Mouse (Mus musculus) embryonic facial prominence, embryonic 13.5 days (tissue): Measurements from ENCODE around the gene Fbxl16. TPM values are rescaled to one million over a fixed set of nuclear protein-coding genes. Genes with fewer than 3 reads are reported as not detected.
"Not testable (repeated sequence)": the region's sequence is repeated elsewhere in the genome, so short reads cannot be mapped to it uniquely, and the experiment has no call there.

ENCODE experiments used
- ATAC-seq: fragments of 200-750 bp; cut with Nextera tagmentation; 2 replicates; pipeline ENCODE4 v1.8.0; 2017; ENCODE audit warnings: low read depth; ENCODE audit not compliant: insufficient number of reproducible peaks, insufficient read depth, low FRiP score, low TSS enrichment
- H3K27ac ChIP-seq: fragments of 300-500 bp; sonication (generic); 2 replicates; pipeline ENCODE4 v1.5.1; 2015; ENCODE audit warnings: moderate library complexity, mild to moderate bottlenecking, inconsistent platforms
- H3K27me3 ChIP-seq: fragments of 300-500 bp; sonication (generic); 2 replicates; pipeline ENCODE4 v1.6.1; 2015; ENCODE audit warnings: mild to moderate bottlenecking, inconsistent platforms
- H3K36me3 ChIP-seq: fragments of 300-500 bp; sonication (generic); 2 replicates; pipeline ENCODE4 v1.6.1; 2015; ENCODE audit warnings: mild to moderate bottlenecking, inconsistent platforms
- H3K4me1 ChIP-seq: fragments of 300-500 bp; sonication (generic); 2 replicates; pipeline ENCODE4 v1.6.1; 2015; ENCODE audit warnings: inconsistent platforms
- H3K4me2 ChIP-seq: fragments of 300-500 bp; sonication (generic); 2 replicates; pipeline ENCODE4 v1.6.1; 2015; ENCODE audit warnings: moderate library complexity, mild to moderate bottlenecking, inconsistent platforms
- H3K4me3 ChIP-seq: fragments of 300-500 bp; sonication (generic); 2 replicates; pipeline ENCODE4 v1.5.1; 2015; ENCODE audit warnings: mild to moderate bottlenecking, inconsistent platforms
- H3K9ac ChIP-seq: fragments of 300-500 bp; sonication (generic); 2 replicates; pipeline ENCODE4 v1.6.1; 2015; ENCODE audit warnings: mild to moderate bottlenecking, inconsistent platforms
- H3K9me3 ChIP-seq: fragments of 300-500 bp; sonication (generic); 2 replicates; pipeline ENCODE4 v1.6.1; 2016; ENCODE audit warnings: inconsistent platforms
- WGBS: fragments of 180-500 bp; shearing (Covaris S2); methylation state at CpG from one replicate; pipeline ENCODE4 v1.1.7; 2015; ENCODE audit warnings: mixed read lengths; 5-methylcytosine and 5-hydroxymethylcytosine counted together
- polyA plus RNA-seq: library from polyadenylated mRNA; unstranded; fragments of >200 nt; fragmentation: Nextera tagmentation; extraction: Ambion mirVana; gene quantifications from 2 replicates; pipeline ENCODE4 v1.2.1, GENCODE M21; 2015

Fbxl16 gene
- polyA plus RNA-seq, 1 experiment from 2014 or later, result 4.2 TPM

GRCm38 (mm10) chr17:25796211-25796771, 12.6 kb upstream of the Fbxl16 start:
- WGBS, result under 1% methylated on average over 37 of the region's 37 CpGs
- Histone ChIP-seq H3K9me3 (no peaks in the 10 kb centered on the region), H3K27ac (0 out of 2 replicates have a peak overlapping the region, but pooled peaks have one; percentile 16), H3K27me3 (0 out of 2 replicates have a peak, but pooled peaks cover 2% of the 10 kb centered on the region), H3K4me2 (peak overlapping the region; percentile 98), H3K4me3 (peak overlapping the region; percentile 64), H3K9ac (peak overlapping the region; percentile 76), H3K36me3 (no peaks in the 10 kb centered on the region), H3K4me1 (peaks cover 43% of the 10 kb centered on the region)
- no peak for ATAC-seq

GRCm38 (mm10) chr17:25796951-25797369, 11.9 kb upstream of the Fbxl16 start, which contains the start of gene Metrn:
Gene Metrn (minus strand): TSS chr17:25797136.
- Histone ChIP-seq H3K4me2 (peak within 1 kb of the TSS; percentile 98), H3K9ac (peak within 1 kb of the TSS; percentile 76), H3K4me1 (peaks cover 40% of the 10 kb centered on the region), H3K9me3 (no peaks in the 10 kb centered on the region), H3K27ac (0 out of 2 replicates have a peak within 1 kb of the TSS, but pooled peaks have one; percentile 16), H3K4me3 (peak within 1 kb of the TSS; percentile 64), H3K27me3 (peaks cover 6% of the 10 kb centered on the region), H3K36me3 (no peaks in the 10 kb centered on the region)
- WGBS, result under 1% methylated on average over 35 of the region's 35 CpGs
- ATAC-seq, result peak; percentile 79

GRCm38 (mm10) chr17:25801029-25801428, 7.9 kb upstream of the Fbxl16 start:
- peaks cover 13% of the 10 kb centered on the region for H3K4me1 ChIP-seq
- no peak overlapping the region for H3K9ac ChIP-seq
- H3K27me3 ChIP-seq, result peaks cover 27% of the 10 kb centered on the region
- H3K27ac ChIP-seq, result no peak overlapping the region
- ATAC-seq, result no peak
- no peak overlapping the region for H3K4me3 ChIP-seq
- H3K4me2 ChIP-seq, result no peak overlapping the region
- no peaks in the 10 kb centered on the region for H3K36me3 ChIP-seq
- H3K9me3 ChIP-seq, result no peaks in the 10 kb centered on the region
- 7% methylated on average over 6 of the region's 6 CpGs for WGBS

- H3K36me3 ChIP-seq, result no peaks in the 10 kb centered on the region
- H3K27me3 ChIP-seq, result peaks cover 30% of the 10 kb centered on the region
- no peak overlapping the region for H3K4me2 ChIP-seq
- no peak for ATAC-seq
- peak overlapping the region; percentile 40; the same call in 1 of the 2 replicates for H3K9ac ChIP-seq
- no peak overlapping the region for H3K4me3 ChIP-seq
- H3K9me3 ChIP-seq, result no peaks in the 10 kb centered on the region
- 14% methylated on average over 10 of the region's 10 CpGs for WGBS
- H3K4me1 ChIP-seq, result no peaks in the 10 kb centered on the region
- no peak overlapping the region for H3K27ac ChIP-seq
These were observed 5.9 kb upstream of the Fbxl16 start for GRCm38 (mm10) chr17:25802825-25803517.

GRCm38 (mm10) chr17:25806507-25806906, 2.4 kb upstream of the Fbxl16 start:
- WGBS, result 84% methylated on average over 4 of the region's 4 CpGs

GRCm38 (mm10) chr17:25807452-25807851, 1.4 kb upstream of the Fbxl16 start:
- peaks cover 60% of the 10 kb centered on the region for H3K27me3 ChIP-seq
- 52% methylated on average over 2 of the region's 2 CpGs for WGBS
- ATAC-seq, H3K27ac ChIP-seq, H3K4me2 ChIP-seq, H3K4me3 ChIP-seq, H3K9me3 ChIP-seq, H3K9ac ChIP-seq, H3K36me3 ChIP-seq: not testable (repeated sequence)
- peaks cover 14% of the 10 kb centered on the region for H3K4me1 ChIP-seq

More at GRCm38 (mm10) chr17:25806507-25806906, 2.4 kb upstream of the Fbxl16 start:
- ATAC-seq, result no peak
- H3K9me3 ChIP-seq, result no peaks in the 10 kb centered on the region
- no peak overlapping the region for H3K4me2 ChIP-seq
- no peak overlapping the region for H3K27ac ChIP-seq
- H3K27me3 ChIP-seq, result peaks cover 58% of the 10 kb centered on the region
- H3K36me3 ChIP-seq, result no peaks in the 10 kb centered on the region
- peaks cover 14% of the 10 kb centered on the region for H3K4me1 ChIP-seq
- no peak overlapping the region for H3K9ac ChIP-seq
- no peak overlapping the region for H3K4me3 ChIP-seq

GRCm38 (mm10) chr17:25808028-25808427, 857 bp upstream of the Fbxl16 start:
- no peaks in the 10 kb centered on the region for H3K36me3 ChIP-seq
- peaks cover 16% of the 10 kb centered on the region for H3K4me1 ChIP-seq
- H3K4me2 ChIP-seq, result peak overlapping the region; percentile 97
- WGBS, result 34% methylated on average over 5 of the region's 5 CpGs
- no peak for ATAC-seq
- peaks cover 60% of the 10 kb centered on the region for H3K27me3 ChIP-seq
- H3K4me3 ChIP-seq, result peak overlapping the region; percentile 71; the same call in 1 of the 2 replicates
- H3K9ac ChIP-seq, result no peak overlapping the region
- no peak overlapping the region for H3K27ac ChIP-seq
- no peaks in the 10 kb centered on the region for H3K9me3 ChIP-seq

- no peaks in the 10 kb centered on the region for H3K9me3 ChIP-seq
- H3K4me3 ChIP-seq, result peak overlapping the region; percentile 71
- H3K4me2 ChIP-seq, result peak overlapping the region; percentile 97
- peak overlapping the region; percentile 77 for H3K9ac ChIP-seq
- peaks cover 21% of the 10 kb centered on the region for H3K4me1 ChIP-seq
- ATAC-seq, result no peak
- WGBS, result 11% methylated on average over 25 of the region's 25 CpGs
- peaks cover 58% of the 10 kb centered on the region for H3K27me3 ChIP-seq
- no peaks in the 10 kb centered on the region for H3K36me3 ChIP-seq
- H3K27ac ChIP-seq, result no peak overlapping the region
These were observed 888 bp downstream of the Fbxl16 start for GRCm38 (mm10) chr17:25809606-25810340.

- Histone ChIP-seq H3K27ac (no peak overlapping the region), H3K36me3 (no peaks in the 10 kb centered on the region), H3K9me3 (no peaks in the 10 kb centered on the region), H3K9ac (no peak overlapping the region), H3K27me3 (peaks cover 62% of the 10 kb centered on the region), H3K4me2 (no peak overlapping the region), H3K4me3 (no peak overlapping the region), H3K4me1 (peaks cover 21% of the 10 kb centered on the region)
- WGBS, result 70% methylated on average over 4 of the region's 4 CpGs
- ATAC-seq, result no peak
These were observed 2.0 kb downstream of the Fbxl16 start for GRCm38 (mm10) chr17:25810890-25811289.

- 0% methylated on average over 20 of the region's 20 CpGs for WGBS
These were observed 4.6 kb downstream of the Fbxl16 start for GRCm38 (mm10) chr17:25813471-25813870.

GRCm38 (mm10) chr17:25817662-25818061, 8.8 kb downstream of the Fbxl16 start:
- peaks cover 75% of the 10 kb centered on the region for H3K27me3 ChIP-seq
- 80% methylated on average over 11 of the region's 11 CpGs for WGBS
- peaks cover 12% of the 10 kb centered on the region; the same call in 1 of the 2 replicates for H3K4me1 ChIP-seq
- no peaks in the 10 kb centered on the region for H3K9me3 ChIP-seq
- H3K27ac ChIP-seq, result no peak overlapping the region
- H3K4me2 ChIP-seq, result no peak overlapping the region
- no peak overlapping the region for H3K9ac ChIP-seq
- H3K4me3 ChIP-seq, result no peak overlapping the region
- no peak for ATAC-seq
- no peaks in the 10 kb centered on the region for H3K36me3 ChIP-seq

More at GRCm38 (mm10) chr17:25813471-25813870, 4.6 kb downstream of the Fbxl16 start:
- no peaks in the 10 kb centered on the region for H3K9me3 ChIP-seq
- H3K27ac ChIP-seq, result no peak overlapping the region
- H3K27me3 ChIP-seq, result peaks cover 77% of the 10 kb centered on the region
- H3K4me2 ChIP-seq, result peak overlapping the region; percentile 26
- H3K4me3 ChIP-seq, result no peak overlapping the region
- peaks cover 18% of the 10 kb centered on the region for H3K4me1 ChIP-seq
- no peaks in the 10 kb centered on the region for H3K36me3 ChIP-seq
- ATAC-seq, result no peak; the same call in 1 of the 2 replicates
- H3K9ac ChIP-seq, result no peak overlapping the region
